ENCODE assay signal across 25 mouse cellular contexts in the genomic region with DNA sequence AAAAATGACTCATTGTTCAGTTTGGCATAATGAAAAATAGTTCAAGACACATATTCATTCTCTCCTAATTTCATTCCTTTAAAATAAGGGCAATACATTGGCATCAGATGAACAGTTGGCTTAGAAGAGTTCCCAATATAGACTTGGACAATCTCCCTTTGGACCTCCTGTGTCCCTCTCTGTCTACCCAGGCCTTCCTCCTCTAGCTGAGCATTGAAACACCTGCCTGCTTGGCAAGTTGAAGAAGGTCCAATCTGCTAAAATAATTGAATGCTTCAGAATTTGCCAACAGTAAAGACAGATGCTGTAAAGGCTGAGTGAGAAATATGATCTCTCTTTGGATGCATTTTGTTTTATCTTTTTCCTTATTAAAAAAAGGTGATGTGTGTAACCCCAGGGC.
DNase-seq lines count a peak whose midpoint lies in the region; ATAC-seq lines count a peak whose summit lies in the region.
"Had no signal": no experiment of that assay in that cellular context is flagged by ENCODE, and none has a peak within 500 bp of the region (broad histone marks: within the 10 kb centered on the region; RNA-seq: fewer than 3 reads in every experiment).

No protein-coding gene starts in this region.

- ATAC-seq in cerebellum, adult (ENCODE audit: insufficient number of reproducible peaks, low FRiP score, low TSS enrichment) = peak; percentile 73; the same call in 1 of the 2 replicates
- no peak for ATAC-seq in hindbrain, embryonic 14.5 days (ENCODE audit: low FRiP score)
- ATAC-seq: CD4-positive, CD25-positive, alpha-beta regulatory T cell, adult 4 months; forebrain, embryonic 15.5 days; hindbrain, embryonic 16.5 days; inflammation-experienced regulatory T-cells, adult 6 months had no signal

- H3K4me3 ChIP-seq in hindbrain, embryonic 14.5 days (replicated peaks; ENCODE audit: low read length) = no peak overlapping the region
- H3K4me3 ChIP-seq: embryonic facial prominence, embryonic 15.5 days; erythroblast, embryonic 14.5 days; forebrain, embryonic 10.5 days; forebrain, embryonic 15.5 days; gastrocnemius, adult 2 months; heart, embryonic 13.5 days had no signal

- no peaks in the 10 kb centered on the region for H3K4me1 ChIP-seq in hindbrain, embryonic 14.5 days (replicated peaks; ENCODE audit: control insufficient read depth, insufficient read depth, low read length)
- H3K4me1 ChIP-seq: embryonic facial prominence, embryonic 15.5 days; forebrain, embryonic 10.5 days; forebrain, embryonic 15.5 days had no signal

- no peak overlapping the region for H3K4me2 ChIP-seq in hindbrain, embryonic 14.5 days (replicated peaks)
- H3K4me2 ChIP-seq: embryonic facial prominence, embryonic 15.5 days; forebrain, embryonic 15.5 days; heart, embryonic 13.5 days had no signal

- H3K36me3 ChIP-seq in hindbrain, embryonic 14.5 days (replicated peaks; ENCODE audit: control insufficient read depth, insufficient read depth) = no peaks in the 10 kb centered on the region
- H3K36me3 ChIP-seq: embryonic facial prominence, embryonic 15.5 days; forebrain, embryonic 10.5 days; forebrain, embryonic 15.5 days; G1E; heart, embryonic 13.5 days had no signal

- no peaks in the 10 kb centered on the region for H3K9me3 ChIP-seq in hindbrain, embryonic 14.5 days (ENCODE audit: control insufficient read depth, low read length)
- H3K9me3 ChIP-seq: embryonic facial prominence, embryonic 15.5 days; forebrain, embryonic 10.5 days; forebrain, embryonic 15.5 days; heart, embryonic 13.5 days had no signal

- no peak for DNase-seq in cerebellum, adult 8-10 months
- DNase-seq in layer of hippocampus, postnatal 14 days (ENCODE audit: low spot score in 2 of 2) = peak; percentile 4 to 53
- DNase-seq in layer of hippocampus, adult 9-10 months (ENCODE audit: low spot score) = no peak
- DNase-seq in cerebellum, adult 9-11 months = peak; percentile 41
- DNase-seq in cerebellum, postnatal 36 days = peak; percentile 13 to 17
- no peak for DNase-seq in adrenal gland, postnatal 25 days
- no peak for DNase-seq in hindbrain, embryonic 14.5 days (ENCODE audit: low spot score)
- DNase-seq: adrenal gland, adult 8-10 months; B cell, adult 2 months; gastrocnemius, adult 2 months; gastrocnemius, postnatal 36 days; heart, adult 11 months; heart, postnatal 36 days; kidney, adult 11 months; kidney, adult 9 months had no signal

- H3K27ac ChIP-seq in hindbrain, embryonic 14.5 days = no peak overlapping the region
- H3K27ac ChIP-seq: embryonic facial prominence, embryonic 15.5 days; forebrain, embryonic 10.5 days; forebrain, embryonic 15.5 days; gastrocnemius, adult 2 months; heart, embryonic 13.5 days had no signal

- H3K9ac ChIP-seq in hindbrain, embryonic 14.5 days = no peak overlapping the region
- H3K9ac ChIP-seq: embryonic facial prominence, embryonic 15.5 days; forebrain, embryonic 15.5 days; heart, embryonic 13.5 days had no signal

- H3K27me3 ChIP-seq in hindbrain, embryonic 14.5 days (ENCODE audit: control insufficient read depth, insufficient read depth, low read length) = no peaks in the 10 kb centered on the region
- H3K27me3 ChIP-seq: embryonic facial prominence, embryonic 15.5 days; forebrain, embryonic 15.5 days; heart, embryonic 13.5 days had no signal

Comparison
In these comparisons a context has a peak if more than half of its experiments do, and no peak if none do; other contexts are left out.
1. DNase-seq: peak in layer of hippocampus, postnatal 14 days (2 of 2), cerebellum, adult 9-11 months (single experiment) and cerebellum, postnatal 36 days (2 of 2); none in cerebellum, adult 8-10 months (single experiment), layer of hippocampus, adult 9-10 months (single experiment), adrenal gland, postnatal 25 days (single experiment) and hindbrain, embryonic 14.5 days (single experiment).